Mouse (Mus musculus) embryonic fibroblast, embryonic 13.5 days (primary cell): Measurements from ENCODE around the gene Dhx9.

Source experiments
- CTCF ChIP-seq: IDR thresholded peaks from 2 replicates; pipeline ENCODE4 v1.5.1; 2011; ENCODE audit warnings: mild to moderate bottlenecking, control low read depth, low read length, moderate library complexity, borderline replicate concordance; ENCODE audit not compliant: insufficient read depth
- POLR2A ChIP-seq: IDR thresholded peaks from 2 replicates; pipeline ENCODE4 v1.6.1; 2011; ENCODE audit warnings: low read depth, mild to moderate bottlenecking, control low read depth, low read length, moderate library complexity

DNA sequence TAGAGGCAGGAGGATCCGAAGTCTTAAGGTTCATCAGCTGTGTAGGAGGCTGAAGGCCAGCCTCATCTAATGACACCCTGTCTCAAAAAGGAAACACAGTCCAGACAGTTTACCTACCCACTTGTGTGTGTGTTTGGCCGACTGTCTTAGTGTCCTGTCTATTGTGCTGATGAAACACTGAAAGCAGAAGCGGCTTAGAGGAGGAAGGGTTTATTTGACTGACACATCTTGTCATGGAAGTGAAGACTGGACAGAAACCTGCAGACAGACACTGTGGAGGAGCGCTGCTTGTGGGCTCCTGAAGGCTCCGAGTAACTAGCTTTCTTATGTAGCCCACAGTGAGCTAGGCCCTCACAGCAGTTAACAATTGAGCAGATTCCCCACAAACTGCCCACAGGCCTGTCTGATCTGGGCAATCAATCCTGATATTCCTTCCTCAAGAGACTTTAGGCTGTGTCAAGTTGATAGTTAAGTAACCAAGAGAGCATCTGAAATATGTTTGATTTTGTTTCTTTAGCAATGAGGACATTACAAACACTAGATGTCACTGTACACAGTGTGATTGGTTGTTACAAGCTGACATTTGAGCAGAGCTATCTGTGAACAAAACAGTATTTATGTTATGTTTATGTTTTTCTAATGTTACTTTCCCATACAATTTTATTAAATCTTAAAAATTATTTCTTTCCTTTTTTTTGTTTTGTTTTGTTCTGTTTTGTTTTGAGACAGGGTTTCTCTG, 53.4 kb downstream of the Dhx9 start:
- TF ChIP-seq CTCF (no peak), POLR2A (no peak)
